Mouse (Mus musculus) kidney, postnatal 10 days (tissue): ENCODE data around the gene Samhd1.

ENCODE experiments used
- DNase-seq: peaks from one replicate; pipeline ENCODE4 v3.0.0; 2021; ENCODE audit warnings: mixed read lengths

The Samhd1 gene

DNA sequence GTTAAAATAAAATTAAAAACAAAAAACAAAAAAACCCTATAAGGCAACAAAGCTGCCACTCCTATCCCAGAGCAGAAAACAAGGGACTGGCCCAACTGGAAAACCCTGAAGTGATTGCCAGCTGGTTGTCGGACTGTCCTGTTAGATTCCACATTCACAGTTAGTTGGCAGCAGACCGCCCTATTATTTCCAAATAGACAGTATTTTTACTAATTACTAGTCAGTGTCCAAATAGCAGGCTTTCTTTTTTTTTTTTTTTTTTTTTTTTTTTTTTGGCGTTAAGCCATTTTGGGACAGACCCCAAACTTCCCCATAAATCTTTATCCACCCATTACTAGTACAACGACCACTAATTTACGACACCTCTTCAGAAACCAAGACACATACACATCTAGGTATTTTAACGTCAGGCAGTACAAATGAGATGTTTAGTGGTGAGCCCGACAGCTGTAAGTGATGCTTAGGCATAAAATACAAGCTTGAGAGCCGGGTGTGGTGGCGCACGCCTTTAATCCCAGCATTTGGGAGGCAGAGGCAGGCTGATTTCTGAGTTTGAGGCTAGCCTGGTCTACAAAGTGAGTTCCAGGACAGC is 560 bp upstream of the Samhd1 start:
- DNase-seq, result peak; percentile 20

DNA sequence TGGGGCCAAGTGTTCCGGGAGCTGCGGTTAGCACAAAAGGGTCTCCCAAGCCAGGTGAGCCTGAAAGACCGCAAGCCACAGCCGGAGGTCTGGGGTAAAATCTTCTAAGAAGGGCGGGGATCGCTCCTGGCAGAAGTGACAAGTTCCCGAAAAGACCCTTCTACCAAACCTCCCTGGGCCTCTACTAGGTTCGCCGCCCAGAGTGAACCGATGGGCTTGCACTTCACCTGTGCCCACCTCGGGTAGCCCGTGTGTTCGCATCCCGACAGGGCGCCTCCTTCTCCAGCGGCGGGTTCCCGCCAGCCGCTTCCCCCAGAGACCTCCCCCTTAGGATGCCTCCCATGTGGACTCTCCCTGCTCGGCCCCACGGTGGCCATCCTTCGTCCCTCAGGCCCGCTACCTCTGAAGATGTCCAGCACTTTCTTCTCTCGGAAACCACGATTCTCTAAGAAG is 560 bp downstream of the Samhd1 start:
- DNase-seq, result peak; percentile 52

DNA sequence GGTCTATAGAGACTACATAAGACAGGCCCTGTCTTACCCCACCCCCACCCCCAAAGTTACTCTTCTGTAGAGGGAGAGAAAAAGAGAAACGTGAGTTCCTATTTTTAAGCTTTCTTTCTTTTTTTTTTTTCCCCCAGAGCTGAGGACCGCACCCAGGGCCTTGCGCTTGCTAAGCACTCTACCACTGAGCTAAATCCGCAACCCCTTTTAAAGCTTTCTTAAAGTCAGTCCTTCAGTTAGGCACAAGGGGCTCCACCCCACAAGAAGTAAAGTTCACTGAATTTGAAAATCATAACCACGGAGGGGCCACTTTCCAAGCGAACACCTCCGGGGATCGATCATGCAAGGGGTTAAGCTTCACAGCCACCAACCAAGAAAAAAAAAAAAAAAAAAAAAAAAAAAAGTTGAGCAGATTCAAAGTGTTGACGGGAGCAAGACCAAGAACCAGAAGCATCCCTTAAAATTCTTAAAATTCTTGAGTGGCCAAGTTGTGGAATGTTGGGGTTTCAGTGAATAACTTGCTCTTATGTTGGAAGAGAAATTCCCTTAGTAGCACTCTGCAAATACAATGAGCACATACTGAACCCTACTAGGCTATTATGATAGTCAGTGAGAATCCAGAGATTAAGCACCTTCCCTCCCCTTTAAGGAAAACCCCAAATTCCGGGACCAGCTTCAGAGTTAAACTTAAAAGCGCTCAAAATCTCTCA is 1.1 kb downstream of the Samhd1 start:
- no peak for DNase-seq

DNA sequence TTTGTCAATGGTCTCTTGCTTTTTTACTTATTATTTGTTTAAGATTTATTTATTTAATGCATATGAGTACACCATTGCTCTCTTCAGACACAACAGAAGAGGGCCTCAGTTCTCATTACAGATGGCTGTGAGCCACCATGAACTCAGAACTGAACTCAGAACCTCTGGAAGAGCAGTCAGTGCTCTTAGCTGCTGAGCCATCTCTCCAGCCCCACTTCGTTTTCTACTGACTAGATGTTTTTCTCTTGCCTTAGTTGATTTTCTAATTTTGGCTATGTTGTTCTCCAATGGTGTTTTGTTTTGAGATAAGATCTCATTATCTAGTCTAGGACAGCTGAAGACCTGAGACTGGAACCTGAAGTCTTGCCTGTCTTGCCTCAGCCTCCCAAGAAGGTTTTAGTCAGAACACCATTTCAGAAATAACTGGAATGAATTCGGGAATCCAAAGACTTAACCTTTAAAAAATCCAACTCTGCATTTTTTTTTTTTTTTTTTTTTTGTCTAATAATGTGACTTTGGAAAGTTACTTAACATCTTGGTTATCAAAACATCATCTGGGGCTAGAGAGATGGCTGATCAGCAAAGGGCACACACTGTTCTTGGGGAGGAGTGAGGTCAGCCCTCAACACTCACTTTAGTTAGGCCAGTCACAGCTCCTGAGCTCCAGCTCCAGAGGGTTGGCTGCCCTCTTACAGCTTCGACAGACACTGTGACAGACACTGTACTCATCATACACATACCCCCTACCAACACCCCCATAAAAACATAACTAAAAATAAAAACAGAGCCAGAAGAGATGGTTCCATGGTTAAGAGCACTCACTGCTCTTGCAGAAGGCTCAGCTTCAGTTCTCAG is 2.2 kb downstream of the Samhd1 start:
- DNase-seq, result no peak

DNA sequence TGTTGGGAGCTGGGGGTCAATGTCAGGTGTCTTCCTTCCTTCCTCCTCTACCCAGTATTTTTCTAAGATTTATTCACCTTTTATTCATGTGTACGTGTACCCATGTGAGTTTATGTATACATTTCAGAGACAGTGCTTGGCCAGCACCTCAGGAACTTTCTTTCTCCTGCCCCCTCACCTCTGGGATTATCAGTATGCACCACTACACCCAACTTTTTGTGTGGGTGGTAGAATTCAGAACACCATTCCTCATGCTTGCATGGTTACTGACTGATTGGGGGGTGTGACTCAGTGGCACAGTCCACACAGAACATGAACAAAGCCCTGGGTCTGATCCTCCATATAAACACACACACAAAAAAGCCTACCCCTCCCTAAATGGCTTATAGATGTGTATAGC is 3.0 kb downstream of the Samhd1 start:
- no peak for DNase-seq

DNA sequence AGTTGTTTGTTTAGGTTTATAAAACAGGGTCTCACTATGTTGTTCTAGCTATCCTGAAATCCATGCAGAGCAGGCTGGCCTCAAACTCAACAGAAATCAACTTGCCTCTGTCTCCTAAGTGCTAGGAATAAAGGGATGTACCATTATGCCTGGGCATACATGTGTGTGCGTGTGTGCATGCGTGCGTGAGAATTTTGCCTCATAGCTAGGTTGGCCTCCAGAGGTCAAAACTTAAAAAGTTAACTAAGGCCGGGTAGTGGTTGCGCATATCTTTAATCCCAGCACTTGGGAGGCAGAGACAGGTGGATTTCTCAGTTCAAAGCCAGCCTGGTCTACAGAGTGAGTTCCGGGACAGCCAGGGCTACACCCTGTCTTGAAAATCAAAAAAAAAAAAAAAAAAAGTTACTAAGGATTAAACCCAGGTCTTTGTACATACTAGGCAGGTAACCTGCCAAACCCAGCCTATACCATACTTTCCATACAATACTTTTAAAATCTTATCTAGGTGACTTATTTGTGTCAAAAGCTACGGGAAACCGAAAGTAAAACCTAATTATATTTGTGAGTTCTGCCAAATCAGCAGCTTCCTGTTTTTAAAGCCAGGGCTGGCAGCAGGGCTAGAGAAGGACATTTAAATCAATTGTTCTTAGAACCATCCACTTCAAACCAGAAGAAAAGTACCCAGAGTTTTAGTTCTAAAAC is 4.1 kb downstream of the Samhd1 start:
- DNase-seq, result peak; percentile 21

DNA sequence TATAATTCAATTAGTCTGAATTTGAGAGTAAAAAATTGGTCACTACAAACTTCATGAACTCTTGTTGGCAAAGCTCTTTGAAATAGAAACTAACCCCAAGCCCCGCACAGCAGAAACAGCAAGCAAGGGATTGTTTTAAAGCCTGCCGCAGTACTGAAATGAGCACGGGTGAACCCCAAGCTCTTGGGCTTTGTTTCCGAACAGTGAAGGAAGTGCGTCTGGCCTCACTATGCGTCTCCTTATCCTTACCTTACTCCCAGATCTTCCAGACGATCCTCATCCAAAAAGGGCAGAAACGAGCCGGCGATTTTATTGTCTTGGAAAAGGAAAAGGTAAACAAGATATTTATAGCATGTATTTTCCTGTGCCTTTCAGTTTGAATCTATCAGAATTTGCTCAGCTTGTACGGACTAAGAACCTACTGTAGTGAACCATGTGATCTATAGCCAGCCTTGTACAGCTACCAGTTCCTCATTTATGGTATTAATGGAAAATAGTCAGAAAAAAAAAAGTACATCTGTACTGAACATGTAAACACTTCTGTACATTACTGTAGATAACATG is 5.4 kb downstream of the Samhd1 start:
- no peak for DNase-seq

DNA sequence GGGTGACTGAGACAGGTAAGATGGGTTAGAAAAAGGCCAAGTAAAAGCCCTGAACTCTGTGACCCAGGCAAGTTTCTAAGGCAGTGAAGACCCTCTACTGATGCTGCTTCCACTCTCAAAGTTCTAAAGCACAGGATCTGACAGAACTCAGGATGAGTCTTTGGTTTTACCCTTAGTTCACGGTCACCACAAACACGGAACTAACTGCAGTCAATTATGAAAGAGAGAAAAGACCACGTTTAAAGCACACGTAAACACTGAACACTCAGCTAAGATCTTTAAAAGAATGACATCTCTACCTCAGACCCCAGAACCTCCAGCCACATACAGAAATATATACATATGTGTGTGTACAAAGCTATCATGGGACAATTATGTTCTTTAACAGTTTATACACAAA is 6.0 kb downstream of the Samhd1 start:
- DNase-seq, result no peak

DNA sequence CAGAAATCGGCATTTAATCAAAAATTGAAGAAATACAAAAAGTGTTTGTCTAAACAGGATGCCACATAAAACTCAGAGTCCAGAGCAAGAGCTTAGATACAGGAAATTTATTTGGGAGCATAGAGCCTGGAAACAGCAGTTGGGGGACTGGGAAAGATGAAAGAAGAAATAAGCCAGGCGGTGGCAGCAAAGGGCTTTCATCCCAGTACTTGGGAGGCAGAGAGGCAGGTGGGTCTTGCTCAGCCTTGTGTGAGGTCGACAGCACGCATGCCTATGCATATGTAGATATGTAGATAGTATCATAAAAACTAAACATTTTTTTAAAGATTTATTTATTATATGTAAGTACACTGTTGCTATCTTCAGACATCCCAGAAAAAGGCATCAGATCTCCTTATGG is 7.0 kb downstream of the Samhd1 start:
- DNase-seq, result peak; percentile 52

DNA sequence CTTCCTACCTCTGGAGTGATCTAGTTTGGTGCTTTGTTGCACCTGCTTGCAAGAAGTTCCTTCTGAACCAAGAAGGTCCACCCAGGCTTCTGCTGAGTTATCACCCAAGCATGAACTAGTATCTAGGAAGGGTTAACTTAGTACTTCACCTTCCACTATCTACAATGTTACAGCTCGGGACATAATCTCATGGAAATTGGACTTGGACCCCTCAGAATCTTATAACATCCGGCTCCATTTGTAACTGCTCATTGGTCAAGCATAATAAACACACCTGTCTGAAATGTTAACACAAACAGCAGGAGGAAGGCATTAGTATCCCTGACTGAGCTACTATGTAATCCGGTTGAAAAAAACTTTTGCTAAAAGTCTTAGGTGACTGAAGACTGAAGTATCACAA is 7.7 kb downstream of the Samhd1 start:
- no peak for DNase-seq

DNA sequence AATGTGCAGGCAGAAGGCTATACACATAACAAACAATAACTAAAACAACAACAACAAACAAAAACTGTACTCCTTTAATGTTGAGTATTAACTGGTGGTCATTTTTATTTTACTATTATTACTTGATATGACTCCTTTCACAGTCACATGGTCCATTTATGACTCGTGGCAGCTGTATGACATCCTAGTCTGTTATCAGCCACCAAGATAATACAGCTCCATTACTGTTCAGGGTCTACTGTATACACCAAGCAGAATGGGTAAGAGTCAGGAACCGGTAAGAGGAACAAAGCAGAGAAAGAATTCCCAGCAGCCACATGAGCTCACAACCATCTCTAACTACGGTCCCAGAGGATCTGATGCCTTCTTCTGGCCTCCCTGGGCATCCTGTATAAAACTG is 9.8 kb downstream of the Samhd1 start:
- DNase-seq, result no peak

DNA sequence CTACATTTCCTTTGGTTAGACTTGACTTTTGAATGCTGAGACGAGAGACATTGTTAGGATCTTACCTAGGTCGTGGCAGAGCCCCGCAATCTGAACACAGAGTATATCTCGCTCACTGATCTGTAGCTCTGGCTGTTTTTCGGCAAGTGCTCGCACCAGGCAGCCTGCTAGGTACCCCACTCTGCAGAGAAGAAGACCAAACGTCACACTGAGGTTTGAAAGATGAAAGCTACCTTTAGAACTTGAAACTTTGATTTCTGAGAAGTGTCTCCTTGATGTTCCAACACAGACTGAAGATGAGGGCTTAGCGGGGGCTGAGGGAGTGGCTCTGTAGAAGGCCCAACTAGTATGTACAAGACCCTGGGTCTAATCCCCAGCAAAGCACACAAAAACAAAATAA is 13.3 kb downstream of the Samhd1 start:
- DNase-seq, result no peak

DNA sequence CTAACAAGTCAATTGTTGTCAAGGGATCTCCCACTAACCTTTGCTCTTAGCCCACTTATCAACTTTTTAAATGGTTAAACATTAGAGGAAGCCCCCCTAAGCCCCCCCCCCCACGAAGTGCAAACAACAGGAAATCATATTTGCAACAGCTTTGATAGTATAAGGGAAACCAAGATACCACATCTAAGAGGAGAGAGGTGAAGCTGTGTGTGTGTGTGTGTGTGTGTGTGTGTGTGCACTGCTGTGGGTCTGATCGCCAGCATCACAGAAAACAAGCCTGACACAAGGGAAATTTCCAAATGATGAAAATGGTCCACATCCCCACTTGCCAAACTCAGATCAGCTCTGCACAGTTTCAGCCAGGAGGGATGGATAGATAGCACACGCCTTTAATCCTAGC is 16.0 kb downstream of the Samhd1 start:
- no peak for DNase-seq

DNA sequence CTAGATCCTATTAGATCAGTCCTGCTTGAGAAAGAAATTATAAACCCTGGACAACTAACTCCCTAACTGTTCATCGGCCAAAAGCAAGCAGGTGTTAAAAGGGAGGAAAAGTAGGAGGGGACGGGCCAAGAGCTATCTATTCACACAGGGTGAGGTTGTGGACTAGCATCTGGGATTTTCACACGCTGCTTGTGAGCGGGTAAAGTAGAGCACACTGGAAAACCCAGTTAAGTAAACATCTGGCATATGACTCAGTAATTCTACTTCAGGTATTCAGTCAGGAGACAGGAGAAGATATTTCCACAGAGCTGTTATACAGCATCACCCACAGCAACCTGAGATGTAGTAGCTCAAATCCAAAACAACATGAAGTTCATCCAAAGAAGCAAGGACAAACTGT is 16.5 kb downstream of the Samhd1 start:
- no peak for DNase-seq

DNA sequence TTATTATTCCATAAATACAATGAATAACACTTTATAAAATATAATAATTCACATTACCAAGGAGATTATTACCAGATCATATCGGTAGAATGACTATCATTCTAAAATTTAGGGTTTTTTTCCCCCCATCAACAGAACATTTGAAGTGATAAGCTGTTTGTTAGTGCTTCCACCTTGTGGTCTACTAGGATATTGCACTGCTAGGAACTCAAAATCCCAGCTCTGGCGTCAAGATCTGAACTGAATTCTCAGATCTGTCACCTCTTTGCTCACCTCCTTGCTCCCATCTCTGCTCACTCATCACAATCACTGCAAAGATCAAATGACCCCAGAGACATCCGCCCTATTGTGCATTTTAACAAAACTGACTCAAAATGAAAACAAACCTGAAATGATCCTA is 18.1 kb downstream of the Samhd1 start:
- no peak for DNase-seq

DNA sequence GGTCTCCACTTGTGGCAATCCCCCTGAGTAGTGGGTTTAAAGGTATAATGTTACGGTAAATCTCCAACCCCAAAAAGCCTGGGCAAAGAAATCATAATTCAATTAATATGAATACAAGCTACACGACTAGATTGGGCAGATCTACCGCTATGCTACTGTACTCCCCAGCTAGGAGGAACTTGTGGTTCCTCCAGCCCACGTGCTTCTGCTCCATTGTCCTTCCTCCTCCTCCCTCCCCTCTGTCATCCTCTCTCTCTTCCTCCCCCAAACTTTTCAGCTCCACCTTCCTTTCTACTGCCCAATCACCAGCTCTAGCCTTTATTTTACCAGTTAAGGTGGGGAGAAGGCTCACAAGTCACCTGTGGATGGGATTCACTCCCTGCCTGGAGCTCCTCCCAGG is 26.8 kb downstream of the Samhd1 start:
- no peak for DNase-seq

DNA sequence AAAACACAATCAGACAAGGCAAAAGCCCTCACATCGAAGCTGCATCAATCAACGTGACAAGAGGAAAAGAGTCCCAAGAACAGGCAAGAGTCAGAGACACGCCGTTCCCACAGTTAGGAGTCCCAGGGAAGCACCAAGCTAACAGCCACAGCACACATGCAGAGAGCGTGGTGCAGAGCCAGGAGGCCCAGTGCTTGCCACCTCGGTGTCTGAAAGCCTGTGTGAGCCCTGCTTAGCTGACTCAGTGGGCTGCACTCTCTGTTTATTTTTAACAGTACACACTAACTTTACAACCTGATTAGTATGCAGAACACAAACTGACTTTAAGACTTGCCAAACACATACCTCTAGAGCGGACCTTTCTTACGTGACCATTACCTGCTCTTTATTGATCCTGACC is 30.6 kb downstream of the Samhd1 start:
- DNase-seq, result no peak

DNA sequence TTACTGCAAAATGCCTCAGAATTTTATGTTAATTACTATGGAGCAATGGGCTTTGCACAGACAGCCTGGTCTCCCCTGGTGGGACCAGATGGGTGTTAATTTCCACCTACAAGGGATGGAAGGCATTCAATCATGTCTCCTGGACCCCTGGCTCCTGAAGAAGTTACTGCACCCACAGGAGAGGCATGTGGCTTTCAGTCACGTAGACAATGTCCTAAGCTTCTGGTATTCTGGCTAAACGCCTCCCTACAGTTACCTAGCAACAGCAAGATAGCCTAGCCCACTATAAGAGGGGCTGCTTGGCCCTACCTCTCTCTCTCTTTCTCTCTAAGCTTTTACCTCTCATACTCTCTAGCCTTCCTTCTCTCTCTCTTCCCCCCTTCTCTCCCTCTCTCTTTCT is 32.8 kb downstream of the Samhd1 start:
- DNase-seq, result no peak

DNA sequence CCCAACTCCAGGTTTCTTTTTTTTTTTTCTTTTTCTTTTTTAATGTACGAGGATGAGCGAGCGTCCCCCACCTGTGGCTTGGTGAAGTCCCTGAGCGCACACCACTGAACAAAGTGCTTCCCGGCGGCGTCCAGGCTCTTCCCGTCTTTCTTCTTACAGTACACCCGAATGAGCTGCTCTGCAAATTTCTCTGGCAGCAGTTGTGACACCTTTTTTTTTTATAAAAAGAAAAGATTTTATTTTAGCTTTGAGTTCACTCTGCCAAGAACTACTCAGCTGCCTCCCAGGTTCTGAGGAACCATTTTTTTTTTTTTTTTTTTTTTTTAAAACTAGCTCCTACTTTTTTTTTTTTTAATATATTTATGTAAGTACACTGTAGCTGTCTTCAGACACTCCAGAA is 33.4 kb downstream of the Samhd1 start:
- no peak for DNase-seq

DNA sequence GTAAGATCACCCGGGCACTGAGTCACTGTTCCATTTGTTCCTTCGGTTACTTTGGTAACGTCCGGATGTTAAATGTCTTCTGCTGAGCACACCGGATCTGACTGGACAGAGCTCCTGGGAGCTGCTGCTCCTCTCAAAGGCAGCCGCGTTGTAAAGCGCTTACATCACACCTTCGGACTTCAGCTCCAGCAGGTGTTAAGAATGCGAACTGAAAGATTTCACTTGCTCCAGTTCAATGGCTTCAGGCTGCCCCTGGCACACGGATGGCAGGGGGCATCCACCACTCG is 34.8 kb downstream of the Samhd1 start:
- no peak for DNase-seq

DNA sequence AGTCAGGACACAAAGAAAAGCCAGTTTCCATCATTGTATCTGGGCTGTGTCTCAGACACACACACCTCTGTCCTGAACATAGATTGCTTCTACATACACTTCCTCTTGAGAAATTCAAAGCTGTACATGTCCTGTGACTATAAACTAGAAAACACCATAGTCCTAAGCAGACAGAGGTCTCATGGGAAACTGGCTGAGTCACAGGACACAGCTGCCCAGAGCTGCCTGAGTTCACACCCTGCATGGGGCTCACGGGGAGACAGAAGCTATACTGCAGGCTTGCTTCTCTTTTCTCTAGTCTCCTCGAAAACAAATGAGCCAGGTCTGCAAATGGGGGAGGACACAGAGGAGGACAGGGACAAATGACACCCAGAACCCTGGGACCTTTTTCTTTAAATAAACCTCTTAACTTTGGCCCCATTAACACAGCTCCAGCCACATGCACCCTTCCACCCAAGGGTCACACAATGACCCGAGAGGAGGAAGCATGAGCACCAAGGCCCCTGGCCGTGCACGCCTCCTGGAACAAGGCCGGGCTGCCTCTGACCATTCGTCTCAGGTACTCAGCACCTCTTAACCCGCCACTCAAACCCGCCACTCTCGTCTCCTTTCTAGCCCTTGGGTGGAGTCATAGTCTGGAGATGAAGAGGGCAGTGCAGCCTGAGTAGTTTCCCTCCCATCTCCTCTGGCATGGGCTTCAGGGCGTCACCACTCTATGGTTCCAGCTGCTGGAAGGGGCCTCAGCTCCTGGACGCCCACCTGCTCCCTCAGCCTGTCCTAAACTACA is 35.3 kb downstream of the Samhd1 start:
- no peak for DNase-seq

DNA sequence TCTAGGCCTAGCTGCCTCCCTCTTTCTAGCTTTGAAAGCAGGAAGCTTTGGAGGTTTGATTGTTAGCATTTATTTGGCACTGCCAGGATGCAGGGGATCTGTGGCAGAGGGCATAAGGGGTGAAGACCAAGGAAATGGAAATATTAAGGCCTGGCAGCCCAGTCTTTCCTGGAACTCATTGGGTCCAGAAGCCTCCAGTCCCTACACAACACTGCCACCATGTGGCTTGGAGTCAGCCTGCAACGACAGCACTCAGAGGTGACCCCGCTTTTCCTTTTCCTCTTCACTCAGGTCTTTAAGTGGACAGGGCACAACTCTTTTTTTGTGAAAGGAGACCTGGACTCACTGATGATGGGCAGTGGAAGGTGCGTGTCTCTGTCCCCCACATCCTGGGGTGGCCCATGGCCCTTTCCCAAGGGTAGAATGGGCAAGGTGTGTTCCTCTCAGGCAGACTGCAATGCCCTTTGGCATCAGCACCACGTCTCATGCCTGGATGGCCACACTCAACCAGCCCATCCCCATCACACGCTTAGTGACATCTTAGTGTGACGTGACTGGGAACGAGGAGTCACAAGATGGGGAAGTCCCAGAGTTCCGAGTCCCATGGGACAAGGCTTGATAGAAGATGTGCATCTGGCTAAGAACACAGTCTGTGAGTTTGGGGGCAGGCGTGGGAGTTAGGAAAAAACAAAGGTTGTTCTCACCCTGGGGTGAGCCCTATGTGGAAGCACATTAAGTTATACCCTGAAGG is 39.9 kb downstream of the Samhd1 start:
- DNase-seq, result peak; percentile 88
